Mouse (Mus musculus) CH12.LX (cell line): ENCODE results near the gene Tnik. TPM values are rescaled to one million over a fixed set of nuclear protein-coding genes. Genes with fewer than 3 reads are reported as not detected.

Experiments
- DNase-seq: peaks from one replicate; pipeline ENCODE4 v3.0.0-alpha.2; 2013; ENCODE audit errors: extremely low read depth
- H3K27ac ChIP-seq: 2 replicates; pipeline ENCODE4 v1.5.1; 2012; ENCODE audit warnings: low read depth, mild to moderate bottlenecking, control low read depth, moderate library complexity; ENCODE audit not compliant: insufficient read depth
- H3K27me3 ChIP-seq: replicated peaks from 2 replicates; pipeline ENCODE3; 2012; ENCODE audit warnings: inconsistent platforms
- H3K36me3 ChIP-seq, 2 experiments: replicated peaks in 1 of 2; 2 replicates each; pipeline versions ENCODE3 to v1.6.1; 2012; ENCODE audit warnings: inconsistent platforms in 1 of 2, low read length in 1 of 2, mild to moderate bottlenecking in 1 of 2, mixed read lengths in 1 of 2, moderate library complexity in 1 of 2; ENCODE audit not compliant: control insufficient read depth in 1 of 2, insufficient read depth in 1 of 2
- H3K4me1 ChIP-seq, 2 experiments: 2 replicates each; pipeline ENCODE4 v1.6.1; 2012; ENCODE audit warnings: inconsistent platforms in 1 of 2, moderate library complexity in 1 of 2; ENCODE audit not compliant: insufficient read depth in 2 of 2, control insufficient read depth in 1 of 2
- H3K4me2 ChIP-seq: 2 replicates; pipeline ENCODE4 v1.6.1; 2012; ENCODE audit warnings: low read depth, mild to moderate bottlenecking, control low read depth; ENCODE audit not compliant: poor library complexity, insufficient read depth, severe bottlenecking
- H3K4me3 ChIP-seq, 3 experiments: fragments of 150-350 bp in 1 of 3; sonication (generic) in 1 of 3; replicated peaks in 1 of 3; 2 replicates each; pipeline versions ENCODE3 to v1.5.1; 2011 to 2012; ENCODE audit warnings: low read depth in 2 of 3, low read length in 2 of 3, mild to moderate bottlenecking in 2 of 3, moderate library complexity in 2 of 3, control low read depth in 1 of 3, improper control_type of control experiment in 1 of 3, inconsistent platforms in 1 of 3, mixed read lengths in 1 of 3; ENCODE audit not compliant: poor library complexity in 1 of 3
- H3K79me2 ChIP-seq: replicated peaks from 2 replicates; pipeline ENCODE4 v1.6.1; 2012; ENCODE audit warnings: mild to moderate bottlenecking, moderate library complexity; ENCODE audit not compliant: control insufficient read depth, poor library complexity, insufficient read depth, severe bottlenecking; ENCODE audit errors: extremely low read depth
- H3K9ac ChIP-seq: 2 replicates; pipeline ENCODE4 v1.6.1; 2012; ENCODE audit warnings: low read depth, mild to moderate bottlenecking, control low read depth, moderate library complexity; ENCODE audit not compliant: insufficient read depth
- H3K9me3 ChIP-seq: replicated peaks from 2 replicates; pipeline ENCODE3; 2012; ENCODE audit warnings: low read length, inconsistent platforms, mixed read lengths
- BHLHE40 ChIP-seq: IDR thresholded peaks from 2 replicates; pipeline ENCODE4 v1.6.1; 2011; ENCODE audit warnings: mild to moderate bottlenecking, low read depth, low read length, improper control_type of control experiment
- CHD1 ChIP-seq: IDR thresholded peaks from 2 replicates; pipeline ENCODE4 v1.6.1; 2012; ENCODE audit warnings: low read depth, low read length, improper control_type of control experiment, inconsistent platforms
- CTCF ChIP-seq, 2 experiments: IDR thresholded peaks in 1 of 2; conservative IDR thresholded peaks in 1 of 2; 2 replicates each; pipeline ENCODE4 v1.5.1; 2011 to 2012; ENCODE audit warnings: low read depth in 2 of 2, low read length in 2 of 2, improper control_type of control experiment in 1 of 2, inconsistent platforms in 1 of 2, mild to moderate bottlenecking in 1 of 2, moderate library complexity in 1 of 2
- E2F4 ChIP-seq: IDR thresholded peaks from 2 replicates; pipeline ENCODE4 v1.6.1; 2011; ENCODE audit warnings: low read depth, low read length, improper control_type of control experiment; ENCODE audit not compliant: insufficient replicate concordance
- ELF1 ChIP-seq: IDR thresholded peaks from 2 replicates; pipeline ENCODE4 v1.6.1; 2014; ENCODE audit warnings: low read depth, mild to moderate bottlenecking, inconsistent platforms, low read length, improper control_type of control experiment
- EP300 ChIP-seq: IDR thresholded peaks from 2 replicates; pipeline ENCODE4 v1.6.1; 2011; ENCODE audit warnings: low read length, improper control_type of control experiment
- ETS1 ChIP-seq: conservative IDR thresholded peaks from 2 replicates; pipeline ENCODE4 v1.6.1; 2012; ENCODE audit warnings: low read depth, mild to moderate bottlenecking, inconsistent platforms, low read length, improper control_type of control experiment, moderate library complexity
- HCFC1 ChIP-seq: IDR thresholded peaks from 2 replicates; pipeline ENCODE4 v1.6.1; 2012; ENCODE audit warnings: low read depth, mild to moderate bottlenecking, inconsistent platforms, low read length, improper control_type of control experiment
- IRF4 ChIP-seq: IDR thresholded peaks from 2 replicates; pipeline ENCODE4 v1.6.1; 2014; ENCODE audit warnings: low read depth, mild to moderate bottlenecking, inconsistent platforms, low read length, improper control_type of control experiment
- JUND ChIP-seq: conservative IDR thresholded peaks from 2 replicates; pipeline ENCODE4 v1.6.1; 2011; ENCODE audit warnings: low read depth, low read length, improper control_type of control experiment
- KAT2A ChIP-seq: IDR thresholded peaks from 2 replicates; pipeline ENCODE4 v1.6.1; 2012; ENCODE audit warnings: low read length, improper control_type of control experiment, inconsistent platforms; ENCODE audit not compliant: insufficient replicate concordance
- MAX ChIP-seq: IDR thresholded peaks from 2 replicates; pipeline ENCODE4 v1.6.1; 2011; ENCODE audit warnings: low read length, improper control_type of control experiment
- MAZ ChIP-seq: IDR thresholded peaks from 2 replicates; pipeline ENCODE4 v1.6.1; 2012; ENCODE audit warnings: low read depth, mild to moderate bottlenecking, inconsistent platforms, low read length, improper control_type of control experiment, moderate library complexity
- MEF2A ChIP-seq: IDR thresholded peaks from 2 replicates; pipeline ENCODE4 v1.6.1; 2014; ENCODE audit warnings: low read depth, mild to moderate bottlenecking, inconsistent platforms, low read length, improper control_type of control experiment, borderline replicate concordance
- MYC ChIP-seq: IDR thresholded peaks from 2 replicates; pipeline ENCODE4 v1.6.1; 2011; ENCODE audit warnings: low read depth, mild to moderate bottlenecking, improper control_type of control experiment, low read length
- NELFE ChIP-seq: IDR thresholded peaks from 2 replicates; pipeline ENCODE4 v1.6.1; 2011; ENCODE audit warnings: low read depth, low read length, improper control_type of control experiment
- PAX5 ChIP-seq: IDR thresholded peaks from 2 replicates; pipeline ENCODE4 v1.6.1; 2012; ENCODE audit warnings: low read length, inconsistent platforms, mixed read lengths
- RAD21 ChIP-seq: IDR thresholded peaks from 2 replicates; pipeline ENCODE4 v1.6.1; 2011; ENCODE audit warnings: low read depth, mild to moderate bottlenecking, low read length, improper control_type of control experiment, moderate library complexity
- RCOR1 ChIP-seq: conservative IDR thresholded peaks from 2 replicates; pipeline ENCODE4 v1.6.1; 2012; ENCODE audit warnings: low read depth, mild to moderate bottlenecking, inconsistent platforms, low read length, improper control_type of control experiment
- SIN3A ChIP-seq: IDR thresholded peaks from 2 replicates; pipeline ENCODE4 v1.6.1; 2012; ENCODE audit warnings: low read length, improper control_type of control experiment, inconsistent platforms
- TCF12 ChIP-seq: IDR thresholded peaks from 2 replicates; pipeline ENCODE4 v1.6.1; 2014; ENCODE audit warnings: low read depth, mild to moderate bottlenecking, inconsistent platforms, low read length, improper control_type of control experiment
- UBTF ChIP-seq: IDR thresholded peaks from 2 replicates; pipeline ENCODE4 v1.6.1; 2012; ENCODE audit warnings: low read depth, mild to moderate bottlenecking, inconsistent platforms, low read length, improper control_type of control experiment, moderate library complexity
- USF1 ChIP-seq: IDR thresholded peaks from 2 replicates; pipeline ENCODE4 v1.6.1; 2014; ENCODE audit warnings: low read depth, mild to moderate bottlenecking, inconsistent platforms, low read length, improper control_type of control experiment
- ZC3H11A ChIP-seq: IDR thresholded peaks from 2 replicates; pipeline ENCODE4 v1.6.1; 2012; ENCODE audit warnings: low read depth, mild to moderate bottlenecking, inconsistent platforms, low read length, improper control_type of control experiment
- ZKSCAN1 ChIP-seq: IDR thresholded peaks from 2 replicates; pipeline ENCODE4 v1.6.1; 2012; ENCODE audit warnings: low read depth, inconsistent platforms, low read length, improper control_type of control experiment, borderline replicate concordance
- dilution Hi-C: fragments of 300-500 bp; cut with MboI; formaldehyde crosslinking; loops from 2 replicates; pipeline ENCODE4 v1.14.3; 2020; ENCODE audit warnings: low sequenced_read_pairs; ENCODE audit not compliant: extremely low pct_unique_long_range_greater_than_20kb, extremely low pct_ligation_motif_present
- in situ Hi-C: fragments of 300-500 bp; cut with MboI; formaldehyde crosslinking; loops from 3 replicates; pipeline ENCODE4 v1.14.3; 2019; ENCODE audit warnings: low sequenced_read_pairs, low pct_ligation_motif_present, low pct_unique_long_range_greater_than_20kb, mixed read lengths
- polyA plus RNA-seq: library from polyadenylated mRNA; unstranded; fragments of >175 nt; gene quantifications from 2 replicates; pipeline ENCODE4 v1.2.1, GENCODE M21; 2012; ENCODE audit warnings: low read depth; ENCODE audit not compliant: insufficient read length
- total RNA-seq, 2 experiments: library from RNA; depleted of rRNA; stranded (reverse); fragments of 300-350 nt in 1 of 2; fragments of >200 nt in 1 of 2; gene quantifications; 2 replicates each; pipeline ENCODE4 v1.2.3; 2012 to 2014

Gene Tnik
- total and polyA plus RNA-seq, 3 experiments: 0.08 TPM; not detected in 2

DNA sequence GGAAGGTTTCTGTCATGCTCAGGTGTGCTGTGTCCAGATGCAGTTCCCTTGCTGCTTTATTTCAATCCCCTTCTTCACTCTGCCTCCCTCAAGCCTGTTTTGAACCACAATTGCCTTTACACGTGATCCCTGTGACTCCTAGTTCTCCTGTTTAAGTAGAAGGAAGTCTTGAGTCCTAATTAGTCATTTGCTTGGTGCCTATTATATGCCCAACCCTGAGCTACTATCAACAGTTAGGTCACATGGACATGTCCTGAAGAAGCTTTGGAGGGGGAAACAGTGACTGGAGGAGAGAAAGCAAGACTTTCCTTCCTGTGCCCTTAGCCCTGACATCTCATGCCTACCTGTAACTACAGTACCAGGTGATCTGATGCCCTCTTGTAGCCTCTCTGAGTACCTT, 210.4 kb downstream of the Tnik start:
- TF ChIP-seq TCF12 (no peak), MYC (no peak), IRF4 (no peak), RCOR1 (no peak), ELF1 (no peak), HCFC1 (no peak), RAD21 (no peak), ZKSCAN1 (no peak), MEF2A (no peak)
- TF ChIP-seq, all 38 proteins: peak for 0
- in situ Hi-C loops (no loop called here), dilution Hi-C loops (no loop called here)
- Histone ChIP-seq H3K36me3 (no peaks in the 10 kb centered on the region), H3K9ac (no peak overlapping the region), H3K4me1 (no peaks in the 10 kb centered on the region), H3K27me3 (no peaks in the 10 kb centered on the region), H3K4me3 (no peak overlapping the region), H3K79me2 (no peaks in the 10 kb centered on the region), H3K4me2 (no peak overlapping the region), H3K9me3 (peaks cover 63% of the 10 kb centered on the region), H3K27ac (no peak overlapping the region)
- no peak for DNase-seq

- Histone ChIP-seq H3K4me3 (no peak overlapping the region), H3K79me2 (no peaks in the 10 kb centered on the region), H3K4me1 (no peaks in the 10 kb centered on the region), H3K4me2 (no peak overlapping the region), H3K9ac (no peak overlapping the region), H3K9me3 (peaks cover 66% of the 10 kb centered on the region), H3K27ac (no peak overlapping the region), H3K36me3 (no peaks in the 10 kb centered on the region), H3K27me3 (no peaks in the 10 kb centered on the region)
- no peak for DNase-seq
- dilution Hi-C loops (no loop called here), in situ Hi-C loops (no loop called here)
- TF ChIP-seq E2F4 (no peak), MAX (no peak), MAZ (no peak), ZC3H11A (no peak), USF1 (no peak), CTCF (conservative IDR thresholded peaks at IDR 0.05 in 1 of 2, IDR thresholded peaks at IDR 0.05 in 1 of 2; ENCODE audit: low read depth in 2 of 2, low read length in 2 of 2) (no peak), EP300 (no peak), PAX5 (no peak), JUND (no peak), IRF4 (no peak), RAD21 (no peak), UBTF (no peak), NELFE (no peak), SIN3A (no peak), BHLHE40 (no peak), TCF12 (no peak), CHD1 (no peak), ETS1 (no peak), KAT2A (no peak), RCOR1 (no peak)
Observed at GRCm38 (mm10) chr3:28477373-28477772, 214.4 kb downstream of the Tnik start.
